Mouse (Mus musculus) intestine, embryonic 14.5 days (tissue): Measurements from ENCODE around the gene Hist1h2ah. TPM values are rescaled to one million over a fixed set of nuclear protein-coding genes. Genes with fewer than 3 reads are reported as not detected.

Experiments
- ATAC-seq: fragments of 200-750 bp; cut with Nextera tagmentation; replicated peaks from 2 replicates; pipeline ENCODE4 v1.8.0; 2017; ENCODE audit warnings: low read depth, moderate number of reproducible peaks, moderate TSS enrichment, moderate library complexity; ENCODE audit not compliant: low FRiP score, low TSS enrichment
- DNase-seq: peaks from one replicate; pipeline ENCODE4 v3.0.0-alpha.2; 2018; ENCODE audit warnings: low spot score
- H3K27ac ChIP-seq: fragments of 300-500 bp; sonication (generic); 2 replicates; pipeline ENCODE4 v1.5.1; 2014; ENCODE audit warnings: low read depth, mild to moderate bottlenecking, control low read depth
- H3K27me3 ChIP-seq: fragments of 300-500 bp; sonication (generic); replicated peaks from 2 replicates; pipeline ENCODE4 v1.6.1; 2014; ENCODE audit warnings: low read length, control low read depth; ENCODE audit not compliant: control insufficient read depth, insufficient read depth
- H3K36me3 ChIP-seq: fragments of 300-500 bp; sonication (generic); 2 replicates; pipeline ENCODE4 v1.6.1; 2014; ENCODE audit warnings: low read length, control low read depth; ENCODE audit not compliant: control insufficient read depth, insufficient read depth
- H3K4me1 ChIP-seq: fragments of 300-500 bp; sonication (generic); replicated peaks from 2 replicates; pipeline ENCODE4 v1.6.1; 2014; ENCODE audit warnings: low read length, control low read depth, mixed read lengths; ENCODE audit not compliant: control insufficient read depth, insufficient read depth
- H3K4me2 ChIP-seq: fragments of 300-500 bp; sonication (generic); 2 replicates; pipeline ENCODE4 v1.6.1; 2014; ENCODE audit warnings: low read length
- H3K4me3 ChIP-seq: fragments of 300-500 bp; sonication (generic); 2 replicates; pipeline ENCODE4 v1.5.1; 2014; ENCODE audit warnings: low read depth, low read length, control low read depth, mixed read lengths
- H3K9ac ChIP-seq: fragments of 300-500 bp; sonication (generic); 2 replicates; pipeline ENCODE4 v1.6.1; 2014; ENCODE audit warnings: mild to moderate bottlenecking, low read length
- H3K9me3 ChIP-seq: fragments of 300-500 bp; sonication (generic); 2 replicates; pipeline ENCODE4 v1.6.1; 2016; ENCODE audit warnings: low read length, control low read depth; ENCODE audit not compliant: control insufficient read depth
- WGBS: fragments of 180-500 bp; shearing (Covaris S2); extraction: QIAGEN DNeasy Blood & Tissue Kit; methylation state at CpG from one replicate; pipeline ENCODE4 v1.1.7; 2014; 5-methylcytosine and 5-hydroxymethylcytosine counted together
- microRNA-seq: library from miRNA; unstranded; fragments of <30 nt; microRNA quantifications from one replicate; pipeline ENCODE4, GENCODE M21; 2016
- polyA plus RNA-seq: library from polyadenylated mRNA; unstranded; fragments of >200 nt; fragmentation: Nextera tagmentation; extraction: Ambion mirVana; gene quantifications from 2 replicates; pipeline ENCODE4 v1.2.1, GENCODE M21; 2014

Gene Hist1h2ah
- polyA plus RNA-seq, 1 experiment from 2014 or later, result 19.7 TPM

- no peak overlapping the region for H3K27ac ChIP-seq
- 2% methylated on average over 13 of the region's 13 CpGs for WGBS
- H3K4me2 ChIP-seq, result peak overlapping the region; percentile 43
- ATAC-seq (no peak), DNase-seq (peak; percentile 79)
- peak overlapping the region; percentile 32 for H3K4me3 ChIP-seq
- H3K9ac ChIP-seq, result no peak overlapping the region
- H3K27me3 ChIP-seq, result peaks cover 83% of the 10 kb centered on the region
- H3K36me3 ChIP-seq, result no peaks in the 10 kb centered on the region
- no peaks in the 10 kb centered on the region for H3K4me1 ChIP-seq
- H3K9me3 ChIP-seq, result no peaks in the 10 kb centered on the region
These were observed 38.6 kb downstream of the Hist1h2ah start for GRCm38 (mm10) chr13:21996840-21997185.

GRCm38 (mm10) chr13:21996101-21996839 lies 39.1 kb downstream of the Hist1h2ah start:
- Histone ChIP-seq H3K4me3 (peak overlapping the region; percentile 32), H3K4me2 (peak overlapping the region; percentile 43), H3K9ac (no peak overlapping the region), H3K27ac (no peak overlapping the region), H3K27me3 (peaks cover 78% of the 10 kb centered on the region), H3K4me1 (no peaks in the 10 kb centered on the region), H3K9me3 (peaks cover 2% of the 10 kb centered on the region; the same call in 1 of the 2 replicates), H3K36me3 (no peaks in the 10 kb centered on the region)
- DNase-seq, result peak; percentile 70
- 3% methylated on average over 12 of the region's 12 CpGs for WGBS
- ATAC-seq, result 0 out of 2 replicates have a peak, but pooled peaks have one; percentile 24

- Histone ChIP-seq H3K27me3 (peaks cover 69% of the 10 kb centered on the region), H3K4me1 (no peaks in the 10 kb centered on the region), H3K36me3 (no peaks in the 10 kb centered on the region), H3K4me3 (peak overlapping the region; percentile 32), H3K4me2 (peak overlapping the region; percentile 43), H3K9ac (no peak overlapping the region), H3K9me3 (peaks cover 4% of the 10 kb centered on the region; the same call in 1 of the 2 replicates), H3K27ac (no peak overlapping the region)
- DNase-seq, result peak; percentile 84
- under 1% methylated on average over 21 of the region's 21 CpGs for WGBS
- peak; percentile 70; the same call in 1 of the 2 replicates for ATAC-seq
These were observed 39.9 kb downstream of the Hist1h2ah start for GRCm38 (mm10) chr13:21995331-21995914.

- no peak overlapping the region for H3K27ac ChIP-seq
- ATAC-seq, result no peak
- peaks cover 4% of the 10 kb centered on the region; the same call in 1 of the 2 replicates for H3K9me3 ChIP-seq
- H3K27me3 ChIP-seq, result peaks cover 64% of the 10 kb centered on the region
- H3K4me2 ChIP-seq, result peak overlapping the region; percentile 43
- no peaks in the 10 kb centered on the region for H3K36me3 ChIP-seq
- no peak for DNase-seq
- H3K4me1 ChIP-seq, result no peaks in the 10 kb centered on the region
- H3K9ac ChIP-seq, result no peak overlapping the region
- WGBS, result 4% methylated on average over 8 of the region's 8 CpGs
- H3K4me3 ChIP-seq, result peak overlapping the region; percentile 32
These were observed 40.5 kb downstream of the Hist1h2ah start for GRCm38 (mm10) chr13:21994896-21995295.

GRCm38 (mm10) chr13:21993957-21994738 lies 41.2 kb downstream of the Hist1h2ah start:
- H3K9me3 ChIP-seq, result peaks cover 4% of the 10 kb centered on the region; the same call in 1 of the 2 replicates
- ATAC-seq (no peak), DNase-seq (peak; percentile 79)
- peak overlapping the region; percentile 43 for H3K4me2 ChIP-seq
- H3K4me3 ChIP-seq, result peak overlapping the region; percentile 32
- peaks cover 57% of the 10 kb centered on the region for H3K27me3 ChIP-seq
- H3K36me3 ChIP-seq, result no peaks in the 10 kb centered on the region
- H3K27ac ChIP-seq, result no peak overlapping the region
- 2% methylated on average over 22 of the region's 22 CpGs for WGBS
- H3K9ac ChIP-seq, result no peak overlapping the region
- no peaks in the 10 kb centered on the region for H3K4me1 ChIP-seq

GRCm38 (mm10) chr13:21992550-21992949 lies 42.8 kb downstream of the Hist1h2ah start:
- WGBS, result 83% methylated on average over 5 of the region's 5 CpGs
- Histone ChIP-seq H3K27ac (no peak overlapping the region), H3K4me1 (no peaks in the 10 kb centered on the region), H3K27me3 (peaks cover 44% of the 10 kb centered on the region), H3K9me3 (peaks cover 4% of the 10 kb centered on the region; the same call in 1 of the 2 replicates), H3K4me2 (no peak overlapping the region), H3K36me3 (no peaks in the 10 kb centered on the region), H3K9ac (no peak overlapping the region), H3K4me3 (no peak overlapping the region)
- DNase-seq (no peak), ATAC-seq (no peak)

Small RNA genes within 50 kb of the gene (microRNA-seq; reads per million reads assigned to microRNA genes)
- not detected for gene Gm26300
- not detected for gene Gm44390
- gene Gm44486, result not detected

Other genes starting within 250 kb of the Hist1h2ah start
- 10.1 TPM in 1 of 2 replicates, not detected in the other for gene Hist1h2an, start 248.3 kb downstream of the Hist1h2ah start, polyA plus RNA-seq
- gene Hist1h2bp, start 248.1 kb downstream of the Hist1h2ah start, polyA plus RNA-seq, result 0.74 and 1.8 TPM in 2 replicates
- gene Hist1h2bq, start 225.4 kb downstream of the Hist1h2ah start, polyA plus RNA-seq, result 19.9 and 23.4 TPM in 2 replicates
- gene Hist1h2ao, start 225.1 kb downstream of the Hist1h2ah start, polyA plus RNA-seq, result 4.0 TPM in 1 of 2 replicates, not detected in the other
- not detected in 2 replicates for gene Hist1h4m, start 223.8 kb downstream of the Hist1h2ah start, polyA plus RNA-seq
- 20.6 and 22.9 TPM in 2 replicates for gene Hist1h4n, start 203.4 kb downstream of the Hist1h2ah start, polyA plus RNA-seq
- 4,338 and 4,830 TPM in 2 replicates for gene Hist1h2ap, start 202.1 kb downstream of the Hist1h2ah start, polyA plus RNA-seq
- gene Hist1h2br, start 201.8 kb downstream of the Hist1h2ah start, polyA plus RNA-seq, result 22.1 and 24.2 TPM in 2 replicates
- 9.8 and 13.8 TPM in 2 replicates for gene Zfp184, start 90.5 kb downstream of the Hist1h2ah start, polyA plus RNA-seq
- not detected in 2 replicates for gene Pom121l2, start 54.4 kb downstream of the Hist1h2ah start, polyA plus RNA-seq
- gene Prss16, start 25.8 kb downstream of the Hist1h2ah start, polyA plus RNA-seq, result 0.46 and 1.1 TPM in 2 replicates
- gene Hist1h2bk, start 302 bp upstream of the Hist1h2ah start, polyA plus RNA-seq, result 5.2 and 7.5 TPM in 2 replicates
- 18.9 and 19.6 TPM in 2 replicates for gene Hist1h4i, start 5.8 kb upstream of the Hist1h2ah start, polyA plus RNA-seq
- 47.9 and 67.6 TPM in 2 replicates for gene Hist1h2ag, start 7.4 kb upstream of the Hist1h2ah start, polyA plus RNA-seq
- gene Hist1h2bj, start 7.6 kb upstream of the Hist1h2ah start, polyA plus RNA-seq, result 10.2 and 14.0 TPM in 2 replicates
- gene Vmn1r188, start 48.9 kb upstream of the Hist1h2ah start, polyA plus RNA-seq, result not detected in 2 replicates
- not detected in 2 replicates for gene Vmn1r189, start 70.3 kb upstream of the Hist1h2ah start, polyA plus RNA-seq
- not detected in 2 replicates for gene Vmn1r191, start 148.4 kb upstream of the Hist1h2ah start, polyA plus RNA-seq
- gene Vmn1r192, start 155.6 kb upstream of the Hist1h2ah start, polyA plus RNA-seq, result not detected in 2 replicates
- gene Vmn1r193, start 187.6 kb upstream of the Hist1h2ah start, polyA plus RNA-seq, result not detected in 2 replicates
- gene Vmn1r194, start 208.6 kb upstream of the Hist1h2ah start, polyA plus RNA-seq, result not detected in 2 replicates
- gene Vmn1r195, start 235.0 kb upstream of the Hist1h2ah start, polyA plus RNA-seq, result not detected in 2 replicates